Mouse (Mus musculus) c-Kit-negative CD71-positive TER-119-positive erythroid progenitor cells, embryonic 14.5 days (primary cell): ENCODE results near the gene Ctf1.

ENCODE experiments used
- DNase-seq: peaks from one replicate; pipeline ENCODE4 v3.0.0-alpha.2; 2013; ENCODE audit warnings: low read depth, low spot score

Gene Ctf1

DNA sequence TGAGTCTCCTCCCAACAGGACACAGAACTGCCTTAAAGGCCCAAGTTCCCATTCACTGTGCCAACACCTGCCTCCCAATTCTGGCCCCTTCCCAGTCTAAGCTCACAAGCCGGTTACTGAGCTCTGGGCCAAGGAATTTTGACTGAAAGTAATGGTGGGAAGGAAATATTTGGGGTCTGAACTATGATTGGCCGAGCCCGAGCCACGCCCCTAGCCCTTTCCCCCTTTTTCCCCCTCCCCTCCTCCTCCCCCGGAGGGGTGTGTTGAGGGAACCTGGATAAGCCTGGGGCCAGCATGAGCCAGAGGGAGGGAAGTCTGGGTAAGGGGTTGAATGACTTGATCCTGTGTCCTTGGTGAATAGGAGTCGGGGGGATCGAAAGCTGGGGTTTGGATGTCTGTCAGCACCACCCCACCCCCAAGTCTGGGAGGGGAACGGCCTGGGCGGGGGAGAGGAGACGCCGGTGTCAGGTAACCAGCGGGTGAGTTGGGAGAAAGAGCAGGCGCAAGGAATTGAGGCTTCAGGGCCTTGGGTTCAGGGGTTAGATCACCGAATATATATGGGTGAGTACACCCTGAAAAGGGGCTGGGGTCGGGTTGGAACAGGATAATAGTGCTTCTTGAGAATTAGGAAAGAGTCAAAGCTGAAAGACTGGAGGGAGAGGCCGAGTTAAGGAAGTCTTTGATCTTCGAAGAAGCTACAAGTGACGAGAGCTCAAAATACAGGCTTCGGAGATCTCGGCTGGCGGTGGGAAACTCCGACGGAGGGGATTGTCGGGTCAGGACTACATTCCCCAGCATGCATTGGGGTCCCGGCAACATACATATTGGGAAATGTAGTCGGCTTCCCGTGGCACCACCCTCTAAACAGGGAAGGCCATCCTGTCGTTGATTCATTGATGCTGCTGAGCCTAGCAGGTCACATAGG is at the start of gene Ctf1:
Gene Ctf1, plus strand, starts transcription at position 276 of the 925 bp plus-strand sequence.
- no peak for DNase-seq

DNA sequence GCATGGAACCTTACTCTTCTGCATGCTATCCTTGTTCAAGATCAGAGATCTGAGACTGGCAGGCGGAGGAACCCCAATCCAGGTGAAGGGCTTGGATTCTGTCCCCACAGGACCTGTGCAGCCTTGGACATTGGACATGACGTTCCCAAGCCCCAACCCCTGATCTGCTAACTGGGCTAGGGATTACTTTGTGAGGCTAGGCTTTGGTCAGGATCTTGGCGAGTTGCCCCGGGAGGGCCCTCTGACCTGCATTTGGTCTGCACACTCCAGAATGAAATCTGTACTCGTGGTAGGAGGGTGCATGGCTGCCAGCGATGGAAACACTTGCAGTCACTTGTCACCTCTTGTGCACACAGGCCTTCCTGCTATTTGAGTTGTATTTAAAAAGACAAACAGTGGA is 49.6 kb upstream of the Ctf1 start:
- DNase-seq: no peak

DNA sequence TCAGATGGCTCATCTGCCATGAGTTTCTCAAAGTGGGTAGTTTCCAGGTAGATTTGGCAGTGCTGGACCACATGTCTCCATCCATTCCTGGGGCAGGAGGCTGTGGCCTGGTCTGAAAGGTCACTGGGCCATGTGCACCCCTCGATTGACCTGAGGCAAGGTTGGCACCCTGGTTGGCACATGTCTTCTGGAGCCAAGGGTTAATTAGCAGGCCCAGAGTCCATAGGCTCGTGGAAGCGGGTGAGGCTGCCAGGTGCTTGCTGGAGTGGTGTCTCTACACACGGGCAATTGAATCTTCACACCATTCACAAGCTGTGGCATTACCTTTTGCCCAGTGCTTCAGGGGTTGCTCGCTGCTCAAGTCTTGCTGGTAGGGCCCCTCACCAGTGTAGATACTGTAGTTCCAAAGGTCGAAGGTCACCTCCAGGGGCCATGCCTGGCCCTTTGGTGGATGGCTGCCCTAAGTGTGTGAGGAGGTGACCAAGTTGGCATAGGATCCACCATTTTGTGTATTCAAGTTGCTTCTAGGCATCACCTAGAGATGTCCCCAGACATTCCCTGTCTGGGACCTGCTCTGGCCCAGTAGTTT is 46.4 kb upstream of the Ctf1 start:
- no peak for DNase-seq

DNA sequence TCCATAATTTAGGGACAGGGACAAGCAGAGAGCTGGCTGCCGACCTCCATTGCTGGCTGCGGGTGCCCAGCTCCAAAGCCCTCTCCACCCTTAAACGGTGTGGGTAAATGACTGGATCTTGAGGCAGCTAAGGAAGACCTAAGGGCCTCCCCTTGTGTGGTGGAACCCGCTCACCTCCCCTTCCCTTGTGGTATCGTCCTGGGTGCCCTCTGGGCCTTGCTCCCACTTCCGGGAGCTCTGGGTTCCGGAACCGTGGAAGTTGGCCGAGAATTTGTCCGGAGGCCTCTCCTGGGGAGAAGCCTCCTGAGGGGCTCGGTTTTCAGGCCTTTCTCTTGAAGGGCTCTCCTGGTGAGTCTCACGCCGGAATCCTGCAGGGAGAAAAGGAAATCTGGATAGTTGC is 45.9 kb upstream of the Ctf1 start:
- no peak for DNase-seq

DNA sequence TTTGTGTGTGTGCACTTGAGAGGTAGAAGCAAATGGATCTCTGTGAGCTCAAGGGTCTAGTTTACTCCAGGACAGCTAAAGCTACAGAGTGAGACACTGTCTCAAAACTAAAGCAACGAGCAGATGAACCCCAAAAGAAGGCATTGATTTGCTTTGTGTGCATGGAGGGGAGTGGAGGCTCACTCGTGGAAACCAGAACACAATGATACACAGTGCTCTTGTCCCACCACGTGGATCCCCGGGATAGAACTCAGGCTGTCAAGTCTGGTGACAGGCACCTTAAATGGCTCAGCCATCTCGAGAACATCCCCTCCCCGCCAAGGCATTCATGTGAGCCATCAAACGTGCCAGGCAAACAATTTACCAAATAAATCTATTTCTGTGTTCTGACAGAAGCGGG is 45.4 kb upstream of the Ctf1 start:
- no peak for DNase-seq

DNA sequence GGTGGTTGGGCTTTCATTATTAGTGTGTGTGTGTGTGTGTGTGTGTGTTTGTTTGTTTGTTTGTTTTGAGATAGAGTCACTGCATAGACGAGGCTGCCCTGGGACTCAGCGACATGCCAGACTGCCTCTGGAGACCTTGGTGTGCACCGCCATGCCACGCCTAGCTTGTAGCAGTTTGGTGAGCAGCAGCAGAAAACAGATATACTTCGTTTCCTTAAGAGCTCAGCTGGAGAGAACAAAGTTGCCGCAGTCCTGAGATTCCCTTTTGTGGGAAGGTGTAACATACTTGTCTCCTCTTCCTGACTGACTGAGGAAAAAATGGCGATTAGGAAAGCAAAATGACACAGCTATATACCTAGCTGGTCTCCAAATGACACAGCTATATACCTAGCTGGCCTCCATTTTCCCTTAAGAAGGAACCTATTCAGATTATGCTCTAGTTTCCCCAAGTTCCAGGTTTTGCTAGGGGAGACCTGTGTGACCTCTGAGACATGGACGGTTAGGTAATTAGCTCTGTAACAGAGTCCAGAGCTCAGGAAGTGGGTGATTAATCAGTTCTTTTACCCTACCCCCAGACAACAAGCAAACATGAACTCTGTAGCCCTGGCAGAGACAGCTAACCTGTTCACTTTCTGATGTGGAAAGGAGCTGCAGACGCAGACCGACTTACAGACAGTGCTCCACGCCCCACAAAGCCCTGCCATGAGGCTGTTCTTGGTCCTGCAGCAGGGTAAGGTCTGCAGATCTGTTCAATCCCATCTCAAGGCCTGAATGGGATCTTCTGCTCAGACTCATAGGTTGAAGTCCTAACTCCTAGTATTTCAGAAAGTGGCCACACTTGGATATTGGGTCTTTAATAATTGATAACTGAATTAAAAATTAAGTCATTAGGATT is 40.4 kb upstream of the Ctf1 start:
- no peak for DNase-seq

DNA sequence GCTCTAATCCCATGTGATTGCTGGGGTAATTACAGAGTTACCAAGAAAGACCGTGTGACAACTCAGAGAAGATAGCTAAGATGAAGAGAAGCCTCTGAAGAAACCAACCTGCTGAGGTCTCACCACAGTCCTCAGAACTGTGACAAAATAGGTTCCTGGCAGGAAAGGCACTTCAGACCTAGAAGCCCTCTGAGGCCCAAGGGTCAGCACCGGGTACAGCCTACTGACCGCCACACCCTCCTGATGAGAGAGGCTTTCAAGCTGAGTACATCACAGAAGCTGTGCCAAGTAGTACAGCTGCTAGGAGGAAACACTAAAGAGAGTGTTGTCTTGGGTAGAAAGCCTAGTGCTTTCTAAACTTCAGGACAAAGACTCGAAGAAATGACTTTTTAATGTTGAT is 39.8 kb upstream of the Ctf1 start:
- no peak for DNase-seq

DNA sequence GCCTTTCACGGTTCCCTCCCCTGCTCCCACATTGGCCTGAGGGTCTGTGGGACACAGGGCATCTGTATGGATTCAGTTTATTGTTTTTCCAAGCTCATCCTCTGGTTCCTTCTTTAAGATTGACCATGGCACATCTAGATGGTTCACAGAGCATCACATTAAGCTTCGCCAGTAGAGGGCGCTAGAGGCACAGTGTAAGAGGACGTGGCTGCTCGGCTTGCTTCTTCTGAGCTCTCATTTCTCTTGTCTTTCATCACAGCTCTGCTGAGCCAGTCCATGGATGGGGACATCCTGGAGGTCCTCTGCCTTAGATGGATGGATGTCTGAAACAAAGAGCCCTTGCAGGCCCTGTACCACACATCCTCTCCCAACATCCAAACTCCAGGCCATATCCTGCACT is 37.6 kb upstream of the Ctf1 start:
- peak; percentile 75 for DNase-seq

DNA sequence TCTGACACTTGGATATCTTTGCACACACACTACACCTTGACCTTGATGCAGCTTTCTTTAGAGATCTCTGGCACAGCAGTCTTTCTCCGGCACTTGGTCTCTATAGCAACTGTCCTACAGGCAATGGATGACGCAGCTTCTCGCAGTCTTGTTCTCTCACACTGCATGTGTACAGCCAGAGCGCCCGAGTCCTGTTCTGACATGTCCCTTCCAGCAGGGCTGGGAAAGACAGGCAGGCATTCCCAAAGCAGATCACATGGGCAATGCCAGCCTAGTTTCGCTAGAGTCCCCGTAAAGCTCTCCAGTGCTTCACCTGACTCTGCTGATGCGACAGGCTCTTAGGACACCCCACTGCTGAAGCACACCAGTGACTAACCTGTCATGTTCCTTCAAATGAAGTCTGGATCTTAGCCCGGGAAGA is 37.1 kb upstream of the Ctf1 start:
- DNase-seq: no peak

DNA sequence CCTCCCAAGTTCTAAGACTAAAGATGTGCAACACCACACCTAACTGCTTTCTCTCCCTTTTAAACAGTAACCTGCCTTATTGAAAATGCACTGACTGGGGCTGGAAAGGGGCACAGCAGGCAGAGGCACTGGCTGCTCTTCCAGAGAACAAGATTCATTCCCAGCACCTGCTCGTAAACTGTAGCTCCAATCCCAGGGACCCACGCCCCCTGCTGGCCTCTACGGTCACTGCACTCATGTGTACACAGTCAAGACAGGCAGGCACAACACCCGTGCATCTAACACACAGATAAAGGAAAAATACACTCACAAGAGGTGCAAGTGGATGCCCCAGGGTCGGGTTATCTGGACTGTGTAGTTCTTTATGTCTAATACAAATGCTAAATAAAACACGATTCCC is 35.5 kb upstream of the Ctf1 start:
- peak; percentile 54 for DNase-seq

DNA sequence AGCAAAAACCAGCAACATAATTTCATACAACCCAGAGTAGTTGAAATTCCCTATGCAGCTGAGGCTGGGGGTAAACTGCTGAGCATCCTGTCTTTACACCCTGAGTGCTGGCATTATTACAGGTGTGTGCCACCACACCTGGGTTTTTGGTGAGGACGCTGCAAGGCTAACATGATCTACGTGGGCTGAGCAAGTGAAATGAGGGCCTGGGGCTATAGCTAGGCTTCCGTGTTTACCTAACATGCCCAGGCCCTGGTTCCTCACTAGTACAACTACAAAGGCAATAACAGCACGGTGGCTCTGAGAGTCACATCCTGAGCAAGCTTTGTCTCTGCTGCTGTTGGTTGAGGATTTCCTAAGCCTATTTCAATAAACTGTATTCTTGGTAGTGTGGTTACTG is 34.9 kb upstream of the Ctf1 start:
- DNase-seq: no peak

DNA sequence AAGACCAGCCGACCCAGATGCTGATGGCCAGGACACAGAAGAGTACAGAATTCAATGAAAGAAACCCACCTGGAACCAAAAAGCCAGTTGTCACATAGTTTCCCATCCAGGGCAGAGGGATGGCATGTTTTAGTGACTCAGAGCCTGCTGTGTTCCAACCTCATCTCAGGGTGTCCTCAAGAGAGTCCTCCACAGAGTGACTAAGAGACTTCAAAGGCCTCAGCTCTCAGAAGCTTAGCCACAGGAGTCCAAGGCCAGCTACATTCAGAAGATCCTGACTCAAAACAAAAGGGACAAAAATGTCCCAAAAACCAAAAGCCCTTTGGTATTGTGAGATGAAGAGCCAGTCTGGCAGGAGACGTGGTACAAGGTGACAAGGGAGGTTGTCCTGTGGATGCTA is 33.7 kb upstream of the Ctf1 start:
- no peak for DNase-seq

DNA sequence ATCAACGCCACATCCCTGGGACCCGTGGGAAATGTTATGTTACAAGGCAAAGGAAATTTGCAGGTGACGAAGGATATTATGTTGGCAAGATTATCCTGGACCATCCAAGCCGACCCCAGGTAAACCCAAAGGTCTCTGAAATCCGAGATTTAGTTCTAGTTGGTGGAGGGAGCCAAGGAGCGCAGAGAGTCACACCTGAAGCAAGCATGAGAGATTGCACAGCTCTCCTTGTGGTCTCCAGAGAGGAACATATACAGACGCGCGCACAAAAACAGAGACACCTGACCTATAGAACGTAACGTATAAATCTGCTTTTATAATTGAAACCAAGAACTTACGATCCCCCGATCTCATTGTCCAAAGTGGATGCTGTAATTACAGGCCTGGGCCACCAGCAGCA is 32.0 kb upstream of the Ctf1 start:
- no peak for DNase-seq

DNA sequence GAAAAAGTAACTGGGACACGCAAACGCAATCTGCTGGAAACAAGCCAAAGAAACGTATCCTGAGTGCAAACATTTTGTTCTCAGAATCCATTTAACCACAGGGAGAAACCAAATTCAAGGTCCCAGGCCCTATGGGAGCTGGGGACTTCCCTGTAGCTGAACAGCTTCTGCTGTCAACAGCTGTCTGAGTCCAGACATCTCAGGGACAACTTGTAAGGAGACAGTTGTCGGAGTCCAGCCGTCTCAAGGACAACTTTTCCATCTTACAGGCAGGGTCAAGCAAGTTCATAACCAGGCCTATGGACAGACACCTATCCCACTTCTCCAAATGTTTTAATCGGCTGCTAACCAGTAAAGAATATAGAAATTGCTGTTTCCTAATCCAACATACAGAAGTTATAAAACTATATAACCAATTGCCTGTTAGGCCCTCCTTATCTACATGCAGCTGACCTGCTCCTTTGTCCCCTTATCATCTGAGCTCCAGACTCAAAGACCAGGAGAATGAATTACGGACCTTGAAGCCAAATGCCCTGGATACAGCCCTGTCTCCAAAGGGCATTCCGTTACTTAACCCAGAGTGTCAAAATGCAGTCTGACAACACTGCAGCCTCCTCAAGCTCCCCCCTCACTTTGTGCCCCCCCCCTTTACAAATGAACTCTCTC is 30.5 kb upstream of the Ctf1 start:
- DNase-seq: no peak

DNA sequence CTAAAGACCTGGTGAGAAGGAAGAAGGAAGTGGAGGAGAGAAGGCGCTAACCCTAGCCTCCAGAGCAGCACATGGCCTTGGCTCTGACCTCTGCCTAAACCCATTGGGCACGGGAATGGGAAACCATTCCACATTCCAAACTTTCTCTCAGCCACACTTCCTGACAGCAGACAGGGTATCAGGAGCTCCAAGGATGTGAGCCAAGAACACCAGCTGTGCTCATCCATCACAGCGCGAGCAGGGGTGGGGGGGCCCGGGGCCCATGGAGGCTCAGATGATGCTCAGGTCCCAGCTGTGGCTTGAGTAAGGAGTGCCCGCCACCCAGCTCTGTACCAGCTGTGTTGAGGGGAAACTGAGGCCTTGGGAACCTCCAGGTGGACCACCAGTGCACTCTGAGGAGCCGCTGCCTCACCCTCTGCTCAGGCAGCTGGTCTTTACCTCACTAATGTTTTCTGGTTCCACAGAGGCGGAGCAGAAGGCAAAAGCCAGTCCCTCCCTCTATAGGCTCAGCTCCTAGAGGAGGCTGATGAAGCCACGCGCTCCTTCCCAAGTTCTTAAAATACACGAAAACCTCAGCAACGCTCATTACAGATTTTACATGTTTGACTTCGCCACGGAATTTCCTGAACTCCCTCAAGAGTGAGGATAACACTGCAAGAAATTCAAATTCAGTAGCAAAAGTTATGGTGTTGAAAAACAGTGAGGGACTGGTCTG is 27.1 kb upstream of the Ctf1 start:
- DNase-seq: no peak

DNA sequence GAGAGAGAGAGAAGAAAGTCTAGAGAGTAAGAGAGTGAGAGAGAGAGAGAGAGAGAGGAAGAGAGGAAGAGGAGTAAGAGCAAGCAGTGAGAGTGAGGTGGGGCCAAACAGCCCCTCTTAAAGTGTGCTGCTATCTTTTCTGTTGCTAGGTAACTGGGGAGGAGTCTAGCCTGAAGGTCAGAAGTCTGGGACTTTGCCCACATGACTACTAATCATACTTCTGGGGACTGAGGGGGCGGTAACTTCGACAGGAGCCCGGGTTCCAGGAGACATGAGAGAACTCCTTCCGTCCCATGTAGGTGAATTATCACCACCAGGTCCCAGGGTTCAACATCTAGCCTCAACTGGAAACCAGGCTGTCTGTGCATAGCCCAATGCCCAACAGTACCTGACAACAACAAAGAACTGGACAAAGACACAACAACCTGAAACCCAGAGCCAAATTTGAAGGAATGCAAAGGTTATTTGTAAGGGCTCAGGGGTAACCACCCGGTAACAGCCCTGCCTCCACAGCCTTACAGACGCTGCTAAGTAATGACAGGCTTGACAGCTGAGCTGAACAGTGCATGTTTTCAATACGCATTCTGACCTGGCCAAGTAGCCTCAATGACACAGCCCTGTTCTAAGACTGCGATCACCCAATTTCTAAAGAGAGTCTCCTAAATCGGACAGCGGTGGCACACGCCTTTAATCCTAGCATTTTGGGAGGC is 25.6 kb upstream of the Ctf1 start:
- no peak for DNase-seq

DNA sequence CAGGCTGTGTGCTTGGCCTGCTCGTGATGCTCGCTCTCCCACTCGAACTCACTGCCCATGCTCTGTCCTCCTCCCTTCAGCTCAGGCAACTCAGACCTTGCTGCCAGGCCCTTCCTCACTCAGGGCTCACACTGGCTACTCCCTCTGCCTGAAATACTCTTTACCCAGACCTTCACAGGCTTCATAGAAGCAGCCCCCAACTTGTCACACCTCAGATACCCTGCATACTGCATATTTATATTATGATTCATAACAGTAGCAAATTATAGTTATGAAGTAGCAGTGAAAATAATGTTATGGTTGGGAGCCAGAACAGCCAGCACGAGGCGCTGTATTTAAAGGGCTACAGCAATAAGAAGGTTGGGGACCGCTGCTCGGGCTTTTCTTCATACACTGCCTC is 23.6 kb upstream of the Ctf1 start:
- no peak for DNase-seq

DNA sequence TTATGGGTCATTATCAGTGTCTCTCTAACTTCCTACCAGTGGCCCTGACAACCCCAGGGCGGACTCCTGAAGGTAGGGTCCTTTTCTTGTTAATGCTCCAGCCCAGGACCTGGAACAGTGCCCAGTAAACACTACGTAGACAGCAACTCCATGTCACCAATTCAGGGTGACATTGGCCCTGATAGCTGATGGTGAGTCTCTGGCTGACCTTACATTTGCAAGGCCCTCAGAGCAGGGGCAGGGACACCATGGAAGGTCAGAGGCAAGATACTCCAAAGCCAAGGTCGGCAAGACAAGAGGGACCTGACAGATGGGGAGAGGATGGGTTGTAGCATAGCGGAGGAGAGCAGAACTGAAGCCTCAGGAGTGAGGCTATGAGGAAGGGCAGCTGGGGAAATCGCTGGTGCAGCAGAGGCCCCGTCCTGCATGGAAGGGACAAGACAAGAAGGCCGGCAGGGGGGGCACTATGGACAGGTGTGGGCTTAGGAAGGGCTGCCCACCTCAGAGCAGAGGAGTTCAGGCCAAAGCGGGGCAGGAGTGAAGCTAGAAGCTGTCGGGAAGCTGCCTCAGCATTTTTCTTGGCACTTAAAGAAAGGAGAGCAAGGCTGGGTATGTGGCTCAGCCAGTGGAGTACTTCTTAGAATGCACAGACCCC is 22.8 kb upstream of the Ctf1 start:
- DNase-seq: no peak

DNA sequence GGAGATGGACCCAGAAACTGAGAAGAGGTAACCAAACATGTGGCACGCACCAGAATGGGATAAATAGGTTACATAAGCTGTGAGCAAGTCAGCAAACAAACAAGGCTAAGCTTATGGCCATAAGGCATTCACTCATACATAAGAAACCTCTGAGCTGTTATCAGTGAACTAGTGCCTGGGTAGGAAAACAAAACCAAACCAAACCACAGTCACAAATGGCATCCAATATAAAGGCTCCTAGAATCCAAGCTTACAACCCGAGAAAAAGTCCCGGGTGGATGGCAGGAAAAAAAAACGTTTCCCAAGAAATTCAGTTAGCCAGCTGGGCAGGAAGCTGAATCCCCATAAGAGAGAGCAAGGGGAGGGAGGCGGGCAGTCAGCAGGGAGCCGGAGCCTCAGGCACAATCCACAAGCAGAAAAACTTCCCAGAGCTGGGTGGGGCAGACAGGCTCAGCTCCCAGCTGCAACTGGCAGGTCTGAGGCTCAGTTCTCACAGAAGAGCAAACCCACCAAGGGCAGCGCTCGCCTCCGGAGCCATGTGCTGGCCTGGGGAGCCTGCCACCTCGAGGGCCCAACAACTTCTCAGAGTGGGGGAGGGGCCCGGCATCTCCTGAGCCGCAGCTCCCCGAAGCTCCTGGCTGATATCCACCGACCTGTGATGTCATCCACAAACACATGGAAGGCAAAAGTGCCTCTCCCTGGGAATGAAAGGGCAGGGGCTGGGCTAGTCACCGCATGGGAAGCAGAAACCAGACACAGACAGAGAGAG is 21.1 kb upstream of the Ctf1 start:
- no peak for DNase-seq
